In the genomic region with DNA sequence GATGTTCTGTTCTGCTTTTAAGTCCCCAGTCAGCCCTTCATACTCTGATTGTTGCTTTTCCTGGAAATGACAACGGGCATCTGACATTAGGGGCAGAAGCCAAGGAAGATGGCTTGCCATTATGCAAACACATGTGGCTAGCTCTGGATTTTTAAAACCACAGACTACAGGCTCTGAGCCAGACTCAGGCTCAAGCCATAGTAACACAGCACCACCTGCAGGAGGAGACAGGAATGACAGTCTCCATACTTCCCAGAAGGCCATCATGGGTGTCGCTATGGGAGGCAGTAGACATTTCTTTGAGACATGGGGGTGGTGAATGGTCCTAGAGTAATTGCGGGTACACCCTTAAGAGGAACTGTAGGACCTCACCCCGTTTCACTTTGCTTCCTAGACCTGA, we compare ENCODE assay signal across 8 mouse cellular contexts.
DNase-seq lines count a peak whose midpoint lies in the region; ATAC-seq and TF ChIP-seq lines count a peak whose summit lies in the region.

No protein-coding gene starts in this region.

- no peak for TF ChIP-seq POLR2A in liver, adult 2 months (IDR thresholded peaks at IDR 0.05; ENCODE audit: extremely low read depth, insufficient read depth, low read length)

- no peaks in the 10 kb centered on the region for H3K27me3 ChIP-seq in kidney, postnatal 0 days (ENCODE audit: insufficient read depth, low read length)
- no peaks in the 10 kb centered on the region for H3K27me3 ChIP-seq in liver, adult 2 months (ENCODE audit: control insufficient read depth, insufficient read depth, low read length)
- no peaks in the 10 kb centered on the region for H3K27me3 ChIP-seq in neural tube, embryonic 12.5 days (replicated peaks)

- no peaks in the 10 kb centered on the region for H3K79me2 ChIP-seq in liver, adult 2 months (ENCODE audit: control insufficient read depth, insufficient read depth, low read length)

- H3K36me3 ChIP-seq in kidney, postnatal 0 days (ENCODE audit: insufficient read depth, low read length) = peaks cover 4% of the 10 kb centered on the region; the same call in 1 of the 2 replicates
- no peaks in the 10 kb centered on the region for H3K36me3 ChIP-seq in liver, adult 2 months (ENCODE audit: control insufficient read depth, insufficient read depth, low read length)
- H3K36me3 ChIP-seq in neural tube, embryonic 12.5 days = no peaks in the 10 kb centered on the region; the same call in 1 of the 2 replicates

- H3K4me3 ChIP-seq in kidney, postnatal 0 days (replicated peaks; ENCODE audit: low read depth, low read length) = no peak overlapping the region
- H3K4me3 ChIP-seq in liver, adult 2 months (ENCODE audit: insufficient read depth, low read depth, low read length) = no peak overlapping the region
- H3K4me3 ChIP-seq in neural tube, embryonic 12.5 days = no peak overlapping the region

- no peaks in the 10 kb centered on the region for H3K4me1 ChIP-seq in kidney, postnatal 0 days (replicated peaks; ENCODE audit: insufficient read depth, low read length)
- H3K4me1 ChIP-seq in liver, adult 2 months (ENCODE audit: control insufficient read depth, insufficient read depth, low read length) = no peaks in the 10 kb centered on the region
- no peaks in the 10 kb centered on the region for H3K4me1 ChIP-seq in neural tube, embryonic 12.5 days

- ATAC-seq in kidney, postnatal 0 days (replicated peaks; ENCODE audit: low FRiP score, low read depth) = 0 out of 2 replicates have a peak, but pooled peaks have one; percentile 36
- ATAC-seq in neural tube, embryonic 12.5 days (ENCODE audit: low FRiP score, low read depth) = peak; percentile 48; the same call in 1 of the 2 replicates

- DNase-seq in 3134 (ENCODE audit: extremely low read depth, insufficient read length, low spot score) (peak; percentile 47), NIH3T3 (ENCODE audit: low read depth) (peak; percentile 90)
- peak; percentile 70 for DNase-seq in cerebellum, adult 9-10 months
- peak; percentile 52 to 73 for DNase-seq in frontal cortex, postnatal 14 days (ENCODE audit: low spot score in 2 of 2)
- peak; percentile 56 for DNase-seq in kidney, postnatal 0 days (ENCODE audit: low spot score)
- peak; percentile 46 for DNase-seq in liver, adult 2 months (ENCODE audit: extremely low read depth, low read depth, low spot score)
- peak; percentile 87 for DNase-seq in testis, postnatal 10 days (ENCODE audit: low spot score)

- no peak overlapping the region for H3K27ac ChIP-seq in kidney, postnatal 0 days
- H3K27ac ChIP-seq in liver, adult 2 months (replicated peaks; ENCODE audit: insufficient read depth, low read depth, low read length) = no peak overlapping the region
- no peak overlapping the region for H3K27ac ChIP-seq in neural tube, embryonic 12.5 days

- H3K4me2 ChIP-seq in kidney, postnatal 0 days (ENCODE audit: low read length) = no peak overlapping the region
- H3K4me2 ChIP-seq in neural tube, embryonic 12.5 days (replicated peaks) = no peak overlapping the region

- TF ChIP-seq CTCF in kidney, postnatal 0 days (IDR thresholded peaks at IDR 0.05; ENCODE audit: low read depth) = peak; percentile 83
- TF ChIP-seq CTCF in liver, adult 2 months (IDR thresholded peaks at IDR 0.05; ENCODE audit: low read depth, low read length) = peak; percentile 73

- WGBS in kidney, postnatal 0 days = 66% methylated on average over 4 of the region's 4 CpGs
- 49% methylated on average over 4 of the region's 4 CpGs for WGBS in liver, adult 2 months
- 71% methylated on average over 4 of the region's 4 CpGs for WGBS in neural tube, embryonic 12.5 days

- H3K9me3 ChIP-seq in kidney, postnatal 0 days (replicated peaks; ENCODE audit: low read length) = no peaks in the 10 kb centered on the region
- no peaks in the 10 kb centered on the region for H3K9me3 ChIP-seq in neural tube, embryonic 12.5 days

- no peak overlapping the region for H3K9ac ChIP-seq in kidney, postnatal 0 days (ENCODE audit: low read depth, low read length)
- H3K9ac ChIP-seq in liver, adult 2 months (ENCODE audit: low read depth, low read length) = no peak overlapping the region
- H3K9ac ChIP-seq in neural tube, embryonic 12.5 days = no peak overlapping the region
